Mouse (Mus musculus) fat pad, adult 2 months (tissue): ENCODE measurements around the gene Hdac7.
A peak's percentile ranks its signal among the peaks of the same experiment; 100 is the strongest.

Source experiments
- DNase-seq: peaks from one replicate; pipeline ENCODE4 v3.0.0-alpha.2; 2011; ENCODE audit warnings: low read depth, low spot score; ENCODE audit errors: extremely low read depth

The Hdac7 gene

DNA sequence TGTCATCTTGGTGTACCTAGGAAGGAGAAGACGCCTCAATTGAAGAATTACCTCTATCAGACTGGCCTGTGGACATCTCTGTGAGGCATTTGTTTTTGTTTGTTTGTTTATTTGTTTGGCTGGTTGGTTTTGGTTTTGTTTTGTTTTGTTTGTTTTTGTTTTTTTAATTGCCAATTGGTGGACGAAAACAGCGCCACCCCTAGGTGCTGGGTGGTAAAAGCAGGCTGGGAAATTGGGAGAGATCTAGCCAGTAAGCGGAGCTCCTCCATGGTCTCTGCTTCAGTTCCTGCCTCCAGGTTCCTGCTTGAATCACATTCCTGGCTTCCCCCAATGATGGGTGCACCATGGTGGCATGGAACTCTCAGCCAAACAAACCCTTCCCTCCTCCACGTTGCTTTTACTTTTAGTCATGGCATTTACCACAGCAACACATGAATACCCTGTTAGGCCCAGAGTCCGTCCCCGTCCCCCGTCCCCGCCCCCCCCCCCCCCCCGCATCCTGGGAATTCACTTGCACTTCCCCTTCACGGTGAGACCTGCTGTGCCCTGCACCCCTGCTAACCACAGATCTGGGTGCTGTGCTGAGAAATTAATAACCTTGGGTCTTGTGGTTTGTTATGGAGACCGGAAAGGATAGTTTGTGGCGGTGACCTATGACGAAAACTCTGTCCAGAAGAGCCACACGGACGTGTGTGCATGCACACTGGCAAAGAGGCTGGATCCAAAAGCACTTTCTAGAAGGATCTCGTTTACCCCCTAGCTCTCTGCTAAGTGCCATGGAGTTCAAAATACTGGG, 27.9 kb downstream of the Hdac7 start:
- no peak for DNase-seq

GRCm38 (mm10) chr15:97815254-97815653, 29.0 kb downstream of the Hdac7 start:
- DNase-seq = no peak

- DNase-seq = no peak
Observed at GRCm38 (mm10) chr15:97814703-97815102, 29.6 kb downstream of the Hdac7 start.

GRCm38 (mm10) chr15:97813452-97814204, 30.7 kb downstream of the Hdac7 start:
- no peak for DNase-seq

DNA sequence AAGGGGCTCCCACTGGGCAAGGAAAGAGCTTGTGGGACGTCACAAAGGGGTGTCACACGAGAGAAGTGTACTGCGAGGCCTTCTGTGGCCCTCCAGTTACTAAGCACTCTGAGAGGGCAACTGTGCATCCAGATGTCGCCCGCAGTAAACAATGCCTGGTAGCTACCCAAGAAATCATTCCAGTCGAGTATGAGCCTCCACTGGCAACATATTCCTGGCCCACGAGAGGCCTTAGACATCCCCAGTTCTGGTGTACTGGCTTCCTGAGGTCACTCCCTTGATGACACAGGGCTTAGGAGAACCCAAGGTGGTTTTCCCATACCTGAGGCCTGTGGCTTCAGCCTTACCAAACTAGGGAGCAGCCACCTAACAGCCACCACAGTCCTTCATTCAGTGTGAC, 31.4 kb downstream of the Hdac7 start:
- DNase-seq = no peak

DNA sequence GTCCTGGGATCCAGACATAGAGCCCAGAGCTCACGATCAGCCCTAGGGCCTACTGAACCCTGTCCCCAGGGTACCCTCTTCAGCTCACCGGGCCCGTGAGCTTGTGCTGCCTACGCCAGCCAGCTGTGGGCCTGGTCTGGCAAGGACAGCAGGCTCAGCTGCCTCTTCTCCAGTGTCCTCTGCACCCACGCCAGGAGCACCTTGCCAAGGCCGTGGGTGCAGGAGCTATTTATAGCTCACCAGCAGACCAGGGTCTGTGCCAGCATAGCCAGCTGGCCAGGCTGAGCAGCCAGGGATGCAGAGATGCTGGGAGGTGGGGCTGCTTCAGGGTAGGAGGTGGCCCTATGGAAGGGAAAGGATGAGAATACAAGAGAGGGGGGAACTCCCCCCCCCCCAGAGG, 32.2 kb downstream of the Hdac7 start:
- DNase-seq = peak; percentile 26

GRCm38 (mm10) chr15:97811307-97811706, 33.0 kb downstream of the Hdac7 start:
- no peak for DNase-seq

DNA sequence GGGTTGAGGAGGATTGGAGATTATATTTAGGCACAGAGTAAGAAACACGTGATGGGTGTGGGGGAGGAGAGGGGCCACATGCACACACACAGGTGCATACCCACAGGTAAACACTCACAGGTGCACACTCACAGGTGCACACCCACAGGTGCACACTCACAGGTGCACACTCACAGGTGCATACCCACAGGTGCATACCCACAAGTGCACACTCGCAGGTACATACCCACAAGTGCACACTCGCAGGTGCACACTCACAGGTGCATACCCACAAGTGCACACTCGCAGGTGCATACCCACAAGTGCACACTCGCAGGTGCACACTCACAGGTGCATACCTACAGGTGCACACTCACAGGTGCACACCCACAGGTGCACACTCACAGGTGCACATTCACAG, 33.9 kb downstream of the Hdac7 start:
- DNase-seq = no peak

DNA sequence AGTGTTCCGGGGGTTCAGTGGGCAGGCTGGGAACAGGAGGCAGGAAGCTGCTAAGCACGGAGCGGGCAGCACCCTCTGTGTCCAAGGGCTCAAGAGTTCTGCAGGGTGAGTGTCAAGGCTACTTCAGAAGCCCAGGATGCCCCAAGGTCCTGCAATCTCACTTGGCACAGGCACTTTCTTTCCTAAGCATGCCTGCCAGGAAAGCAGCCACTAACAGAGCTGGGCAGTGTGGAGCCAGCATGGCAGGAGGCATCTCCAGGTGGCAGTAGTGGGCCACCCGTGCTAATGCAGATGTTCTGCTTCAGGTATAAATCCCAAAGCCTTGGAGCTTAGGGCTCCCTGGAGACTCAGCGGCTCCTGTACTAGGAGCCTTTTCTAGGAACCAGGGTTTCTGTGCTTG, 34.4 kb downstream of the Hdac7 start:
- no peak for DNase-seq

DNA sequence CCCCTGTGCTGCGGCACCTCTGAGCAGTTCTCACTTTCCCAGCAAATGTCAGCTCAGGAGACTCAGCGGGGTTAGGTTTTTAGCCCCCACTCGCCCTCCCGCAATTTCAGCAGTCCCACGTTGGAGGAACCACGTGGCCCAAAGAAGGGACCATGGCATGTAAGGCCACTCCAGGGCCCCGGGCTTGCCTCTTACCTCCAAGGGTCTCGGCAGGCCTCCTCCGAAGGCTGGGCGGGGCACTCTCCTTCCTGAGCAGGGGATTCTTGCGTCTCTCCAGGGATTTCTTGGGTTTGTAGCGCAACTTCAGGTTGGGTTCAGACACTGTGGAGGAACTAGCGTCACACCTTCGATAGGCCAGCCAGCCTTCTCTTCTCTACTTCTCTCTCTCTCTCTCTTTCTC, 35.1 kb downstream of the Hdac7 start:
- DNase-seq = no peak

DNA sequence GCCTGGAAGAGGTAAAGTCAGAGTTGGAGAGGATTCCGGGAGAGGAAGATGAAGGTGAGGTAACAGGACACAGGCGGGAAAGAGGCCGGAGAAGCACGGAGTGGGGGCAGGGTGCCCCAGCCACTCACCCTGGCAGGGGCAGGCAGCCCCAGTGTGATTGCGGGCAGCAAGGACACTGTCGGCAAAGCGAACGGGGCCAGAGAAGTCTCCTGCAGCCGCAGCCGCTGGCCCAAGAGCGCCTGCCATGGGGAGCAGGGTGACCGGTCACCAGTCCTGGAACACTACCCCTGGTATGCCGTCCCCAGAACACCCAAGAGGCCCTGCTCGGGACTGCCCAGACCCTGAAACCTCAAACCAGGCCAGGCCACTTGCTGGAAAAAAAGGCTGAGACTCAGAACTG, 35.8 kb downstream of the Hdac7 start:
- DNase-seq = no peak

DNA sequence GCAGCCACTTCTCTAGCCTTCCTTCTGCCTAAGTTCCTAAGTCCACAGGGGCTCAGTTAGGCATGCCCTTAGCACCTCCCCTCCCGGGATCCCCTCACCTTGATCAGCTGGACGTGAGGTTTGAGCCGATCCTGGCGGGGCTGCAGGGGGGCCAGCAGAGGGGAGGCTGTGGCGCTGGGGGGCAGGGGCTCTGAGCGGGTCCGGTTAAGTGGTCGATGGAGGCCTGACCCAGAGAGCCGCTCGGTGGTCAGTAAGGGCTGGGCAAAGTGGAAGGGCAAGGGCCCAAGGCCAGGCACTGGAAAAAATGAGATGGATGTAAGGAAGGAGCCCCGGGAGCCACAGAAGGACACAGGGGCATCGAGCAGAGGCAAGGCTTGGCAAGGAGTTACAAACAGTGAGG, 36.4 kb downstream of the Hdac7 start:
- DNase-seq = no peak

DNA sequence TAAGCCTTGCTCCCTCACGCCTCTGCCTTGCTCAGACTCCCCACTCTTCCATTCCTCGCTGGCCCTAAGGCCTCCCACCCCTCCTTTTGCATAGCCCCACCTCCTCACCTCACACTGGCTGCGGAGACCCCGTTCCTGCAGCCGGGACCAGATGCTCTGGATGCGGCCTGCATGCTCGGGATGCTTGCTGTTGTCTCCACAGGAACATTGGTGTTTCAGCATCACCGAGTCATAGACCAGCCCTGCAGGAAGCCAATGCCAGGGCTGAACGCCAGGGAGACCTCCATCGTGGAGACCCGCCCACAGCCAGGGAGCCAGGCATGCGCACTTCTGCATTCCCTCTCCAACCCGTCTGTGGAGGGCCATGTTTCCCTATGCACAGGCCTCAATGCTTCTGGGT, 41.7 kb downstream of the Hdac7 start:
- no peak for DNase-seq

DNA sequence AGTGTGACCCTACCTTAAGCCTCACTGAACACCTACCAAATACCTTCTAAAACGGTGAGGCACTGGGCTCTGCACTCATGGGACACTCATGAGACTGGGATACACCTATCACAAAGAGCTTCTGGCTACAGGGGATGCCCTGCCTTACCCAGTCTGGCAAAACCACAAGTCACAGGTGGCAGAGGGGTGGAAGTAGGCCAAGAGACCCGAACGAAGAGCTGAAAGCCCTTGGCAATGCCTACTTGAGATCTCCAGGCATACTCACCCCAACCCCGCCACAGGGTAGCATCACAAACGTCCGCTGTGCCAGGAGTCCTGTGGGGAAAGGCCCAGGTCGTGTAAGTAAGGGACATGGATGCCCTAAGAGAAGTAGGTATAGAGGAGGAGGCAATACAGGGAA, 42.5 kb downstream of the Hdac7 start:
- no peak for DNase-seq

DNA sequence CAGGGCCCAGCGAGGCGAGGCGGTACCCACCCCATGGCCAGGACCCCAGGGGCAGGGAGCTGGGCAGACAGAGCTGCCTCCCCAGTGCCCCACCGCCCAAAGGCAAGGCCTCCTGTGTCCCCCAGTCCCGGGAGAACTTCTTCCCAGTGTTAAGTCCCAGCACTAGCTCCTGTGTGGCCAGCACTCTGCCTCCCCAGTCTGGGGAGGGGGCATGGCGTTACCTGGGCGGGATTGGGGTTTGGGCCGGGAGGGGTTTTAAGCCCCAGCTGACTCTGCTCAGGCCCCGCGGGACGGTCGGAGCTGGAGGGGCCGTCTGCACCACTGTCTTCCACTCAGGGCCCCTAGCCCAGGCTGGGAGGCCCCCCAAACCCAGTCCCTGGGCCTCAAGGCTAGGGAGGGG, 43.4 kb downstream of the Hdac7 start:
- DNase-seq = no peak

GRCm38 (mm10) chr15:97799446-97799845, 44.9 kb downstream of the Hdac7 start:
- no peak for DNase-seq

DNA sequence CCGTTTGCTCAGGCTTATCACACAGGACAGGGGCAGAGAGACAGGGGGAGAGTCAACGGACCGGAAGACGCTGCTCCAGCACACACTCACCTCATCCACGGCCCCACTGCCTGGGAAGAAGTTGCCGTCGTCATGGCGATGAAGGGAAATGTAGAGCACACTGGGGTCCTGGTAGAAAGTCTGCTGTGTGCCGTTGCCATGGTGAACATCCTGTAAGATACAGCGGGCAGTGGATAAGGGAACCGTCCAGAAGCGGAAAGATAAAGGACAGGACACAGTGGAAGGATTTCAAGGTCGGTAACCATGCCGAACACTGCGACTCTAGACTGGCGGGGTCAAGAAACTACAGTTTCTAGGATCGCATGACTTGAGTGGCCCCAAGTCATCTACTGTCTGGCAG, 46.2 kb downstream of the Hdac7 start:
- no peak for DNase-seq

DNA sequence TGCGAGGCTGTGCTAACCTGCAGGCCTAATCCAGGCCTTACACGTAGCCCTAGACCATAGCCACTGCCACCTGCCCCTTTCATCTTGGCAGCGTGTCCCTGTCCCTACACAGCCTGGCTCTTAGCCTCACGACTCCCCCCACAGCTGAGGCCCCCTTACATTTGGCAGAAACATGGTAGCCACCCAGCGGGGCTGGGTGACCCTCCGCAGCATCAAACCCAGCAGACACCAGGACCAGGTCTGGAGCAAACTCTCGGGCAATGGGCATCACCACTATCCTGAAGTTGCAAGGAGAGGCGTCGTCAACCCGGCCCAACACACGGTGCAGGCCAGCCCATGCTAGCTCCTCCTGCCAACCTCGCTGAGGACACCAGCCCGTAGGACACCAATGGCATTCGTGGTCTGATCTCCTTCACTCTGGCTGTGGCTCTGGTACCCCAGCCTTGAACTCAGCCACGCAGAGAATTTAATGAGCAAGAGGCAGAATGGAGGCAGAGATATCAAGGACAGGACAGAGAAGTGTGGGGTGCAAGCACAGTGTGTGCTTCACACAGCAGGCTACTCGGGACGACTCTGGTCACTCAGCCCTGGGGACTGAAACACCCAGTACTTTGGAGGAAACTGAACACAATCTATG, 47.5 kb downstream of the Hdac7 start:
- DNase-seq = no peak

DNA sequence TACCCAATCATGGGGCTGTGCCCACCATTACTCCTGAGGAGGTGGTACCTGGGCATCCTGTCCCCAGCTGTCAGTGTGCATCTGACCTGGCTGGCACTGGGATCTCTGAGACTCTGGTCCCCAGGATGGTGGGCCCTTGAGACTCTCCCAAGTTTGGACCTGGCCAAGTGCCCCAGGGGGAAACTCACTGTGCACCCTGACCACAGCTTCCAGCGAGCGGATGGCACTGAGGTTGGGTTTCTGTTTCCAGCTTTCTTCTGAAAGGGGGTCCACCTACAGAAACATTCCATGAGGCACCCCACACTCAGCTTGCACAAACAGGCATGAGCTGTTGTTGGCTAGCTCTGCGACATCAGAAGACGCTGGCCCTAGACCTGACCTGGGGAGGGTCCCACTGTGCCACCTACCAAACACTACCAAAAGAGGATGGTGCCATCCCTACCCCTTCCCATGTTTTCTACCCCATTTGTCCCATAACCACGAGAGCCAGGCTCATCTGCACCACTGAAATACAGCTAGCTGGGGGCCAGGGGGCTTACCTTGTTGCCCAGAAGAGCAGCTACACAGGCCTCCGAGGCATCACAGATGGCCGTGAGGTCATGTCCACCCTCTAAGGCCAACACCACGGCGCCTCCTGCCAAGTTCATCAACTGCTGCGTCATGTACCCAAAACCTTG, 48.6 kb downstream of the Hdac7 start:
- DNase-seq = no peak

DNA sequence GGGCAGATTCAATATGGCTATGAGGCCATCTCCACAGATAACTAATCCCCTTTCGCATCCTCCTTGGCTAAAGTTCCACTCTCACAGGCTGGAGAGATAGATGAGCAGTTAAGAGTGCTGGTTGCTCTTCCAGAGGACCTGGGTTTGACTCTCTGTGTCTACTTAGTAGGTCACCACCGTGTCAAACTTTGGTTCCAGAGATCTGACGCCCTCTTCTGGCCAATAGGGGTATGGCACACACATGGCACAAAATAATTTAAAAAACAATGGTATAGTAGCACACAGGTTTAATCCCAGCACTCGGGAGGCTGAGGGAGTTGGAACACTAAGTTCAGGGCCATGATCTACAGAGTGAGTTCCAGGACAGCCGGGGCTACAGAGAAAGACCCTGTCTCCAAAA, 50.0 kb downstream of the Hdac7 start:
- no peak for DNase-seq

DNA sequence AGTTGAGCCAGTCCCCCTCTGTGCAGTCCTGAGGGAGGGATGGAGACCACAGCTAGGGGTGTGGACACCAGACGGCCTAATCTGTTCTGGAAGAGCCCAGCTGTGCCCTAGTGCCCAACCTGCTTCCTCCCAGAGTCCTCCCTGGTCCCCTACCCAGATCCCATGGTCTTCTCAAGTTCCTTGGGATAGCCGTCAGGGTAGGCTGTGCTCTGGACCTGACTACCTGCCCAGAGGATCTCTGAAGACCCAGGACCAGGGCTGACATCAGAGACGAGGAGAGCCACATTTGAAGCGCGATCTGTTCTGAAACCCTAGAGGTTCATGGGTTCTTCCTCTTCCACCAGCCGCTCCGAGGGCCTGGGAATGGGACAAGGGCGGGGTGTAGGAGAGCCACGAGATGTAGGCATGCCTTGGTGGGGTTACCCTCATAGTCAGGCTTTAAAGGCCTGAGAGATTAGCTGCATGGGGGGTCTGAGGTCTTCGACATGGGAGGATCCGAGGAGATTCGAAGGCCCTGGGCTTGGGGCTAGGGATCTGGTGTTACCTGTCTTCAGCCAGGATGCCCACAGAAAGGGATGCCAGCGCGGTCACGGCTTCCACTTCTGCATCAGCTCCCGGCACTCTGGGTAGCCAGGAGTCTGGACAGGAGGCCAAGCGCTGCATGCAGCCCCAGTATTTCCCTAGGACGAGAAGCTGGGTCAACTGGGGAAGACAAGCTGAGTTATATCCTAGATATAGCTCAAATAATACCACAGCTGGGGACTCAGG, 50.7 kb downstream of the Hdac7 start:
- no peak for DNase-seq
